Mouse (Mus musculus): Measurements from ENCODE around the gene Tmem233. TPM values are rescaled to one million over a fixed set of nuclear protein-coding genes. Genes with fewer than 3 reads are reported as not detected.

Gene Tmem233
- polyA plus RNA-seq, 1 experiment from 2014 or later: not detected

DNA sequence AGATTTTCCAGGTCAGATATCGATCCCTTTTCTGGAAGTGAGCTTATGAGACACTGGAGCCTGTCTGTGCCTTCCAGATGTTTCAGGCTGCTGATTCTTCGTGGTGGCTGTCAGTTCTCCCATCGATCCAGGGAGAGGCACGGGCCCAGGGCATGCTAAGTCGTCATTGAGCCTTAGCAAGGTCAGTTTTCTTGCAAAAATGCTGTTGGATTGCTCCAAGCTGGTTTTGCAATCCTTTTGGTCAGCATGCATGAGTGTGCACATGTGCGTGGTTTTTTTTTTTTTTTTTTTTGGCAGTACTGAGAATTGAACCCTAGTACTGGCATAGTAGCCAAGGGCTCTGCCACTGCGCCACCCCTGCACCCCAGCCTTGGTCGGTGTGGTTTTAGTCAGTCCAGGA is 79.9 kb downstream of the Tmem233 start:
- no peak overlapping the region for H3K9ac ChIP-seq
- no peaks in the 10 kb centered on the region for H3K27me3 ChIP-seq (replicated peaks)
- H3K9me3 ChIP-seq: no peaks in the 10 kb centered on the region
- ATAC-seq (ENCODE audit: insufficient read depth, low FRiP score, low read depth): no peak
- H3K36me3 ChIP-seq: 0 out of 2 replicates have a peak, but pooled peaks cover 2% of the 10 kb centered on the region
- H3K4me3 ChIP-seq (replicated peaks): no peak overlapping the region
- no peak overlapping the region for H3K4me2 ChIP-seq
- 77% methylated on average over 8 of the region's 8 CpGs for WGBS
- no peak overlapping the region for H3K27ac ChIP-seq
- H3K4me1 ChIP-seq: no peaks in the 10 kb centered on the region

GRCm38 (mm10) chr5:115997376-115997775 is 85.7 kb downstream of the Tmem233 start:
- ATAC-seq (ENCODE audit: insufficient read depth, low FRiP score, low read depth): no peak
- no peak overlapping the region for H3K27ac ChIP-seq
- H3K27me3 ChIP-seq (replicated peaks): no peaks in the 10 kb centered on the region
- no peak overlapping the region for H3K4me3 ChIP-seq (replicated peaks)
- 72% methylated on average over 13 of the region's 13 CpGs for WGBS
- H3K9ac ChIP-seq: no peak overlapping the region
- peaks cover 3% of the 10 kb centered on the region; the same call in 1 of the 2 replicates for H3K36me3 ChIP-seq
- no peaks in the 10 kb centered on the region for H3K4me1 ChIP-seq
- H3K4me2 ChIP-seq: no peak overlapping the region
- no peaks in the 10 kb centered on the region for H3K9me3 ChIP-seq

DNA sequence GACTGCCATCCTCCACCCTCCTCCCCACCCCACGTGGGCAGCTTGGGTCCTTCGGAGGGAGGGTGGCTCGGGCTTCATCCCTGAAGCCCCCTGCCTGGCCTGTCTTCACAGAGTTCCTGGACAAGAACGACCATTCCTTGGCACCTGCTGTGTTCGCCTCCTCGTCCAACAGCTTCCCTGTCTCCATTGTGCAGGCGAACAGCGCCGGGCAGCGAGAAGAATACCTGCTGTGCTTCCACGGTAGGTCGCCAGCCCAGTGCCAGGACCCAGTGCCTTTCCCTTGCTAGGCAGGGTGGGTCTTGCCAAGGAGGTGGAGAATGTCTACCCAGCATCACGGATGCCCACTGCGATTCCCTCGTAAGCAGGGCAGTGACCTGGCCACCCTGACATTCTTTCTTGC is 88.9 kb downstream of the Tmem233 start:
- Histone ChIP-seq H3K9ac (no peak overlapping the region), H3K4me2 (no peak overlapping the region), H3K4me1 (no peaks in the 10 kb centered on the region), H3K27ac (no peak overlapping the region), H3K36me3 (peaks cover 9% of the 10 kb centered on the region; the same call in 1 of the 2 replicates), H3K9me3 (no peaks in the 10 kb centered on the region), H3K4me3 (replicated peaks) (no peak overlapping the region), H3K27me3 (replicated peaks) (no peaks in the 10 kb centered on the region)
- no peak for ATAC-seq (ENCODE audit: insufficient read depth, low FRiP score, low read depth)
- WGBS: 95% methylated on average over 15 of the region's 15 CpGs

DNA sequence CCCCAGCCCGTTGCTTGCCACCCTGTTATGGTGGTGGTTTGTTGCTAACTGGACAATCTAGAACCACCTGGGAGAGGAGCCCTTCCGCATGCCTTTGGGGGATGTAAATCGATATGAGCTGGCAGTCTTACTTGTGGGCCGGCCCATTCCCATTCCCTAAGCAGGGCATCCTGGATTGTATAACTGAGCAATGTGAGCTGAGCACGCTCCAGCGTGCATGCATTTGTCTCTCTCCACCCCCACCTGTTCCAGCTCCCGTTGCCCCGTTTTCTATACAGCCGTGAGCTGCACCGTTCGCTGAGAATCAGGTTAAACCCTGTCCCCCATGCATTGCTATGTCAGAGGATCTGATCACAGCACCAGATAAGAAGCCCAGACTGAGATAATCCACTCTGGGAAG is 91.3 kb downstream of the Tmem233 start:
- H3K36me3 ChIP-seq: peaks cover 21% of the 10 kb centered on the region
- 97% methylated on average over 11 of the region's 11 CpGs for WGBS

More for the DNA sequence above, 91.3 kb downstream of the Tmem233 start:
- Histone ChIP-seq H3K4me3 (replicated peaks) (no peak overlapping the region), H3K9me3 (no peaks in the 10 kb centered on the region), H3K27me3 (replicated peaks) (no peaks in the 10 kb centered on the region), H3K4me1 (no peaks in the 10 kb centered on the region), H3K4me2 (no peak overlapping the region), H3K27ac (no peak overlapping the region), H3K9ac (no peak overlapping the region)
- no peak for ATAC-seq (ENCODE audit: insufficient read depth, low FRiP score, low read depth)

Other genes with a start within 250 kb of the Tmem233 start
- 29.3 and 30.0 TPM in 2 replicates for gene Cit, start 238.0 kb downstream of the Tmem233 start, polyA plus RNA-seq (2015; fragmentation: Nextera tagmentation; extraction: Ambion mirVana)
- gene Prkab1, start 58.7 kb downstream of the Tmem233 start, polyA plus RNA-seq (2015; fragmentation: Nextera tagmentation; extraction: Ambion mirVana): 66.0 and 70.9 TPM in 2 replicates
- 1.7 and 2.0 TPM in 2 replicates for gene Ccdc60, start 205.7 kb upstream of the Tmem233 start, polyA plus RNA-seq (2015; fragmentation: Nextera tagmentation; extraction: Ambion mirVana)

Data from stomach, embryonic 15.5 days (tissue).